Mouse (Mus musculus) olfactory bulb, adult 2 months (tissue): Measurements from ENCODE around the gene Pdzrn4.

Source experiments
- CTCF ChIP-seq: fragments of 200-500 bp; IDR thresholded peaks from 2 replicates; pipeline ENCODE4 v1.5.1; 2012; ENCODE audit warnings: low read depth, mild to moderate bottlenecking, low read length, moderate library complexity; ENCODE audit not compliant: insufficient read depth
- POLR2A ChIP-seq: fragments of 200-500 bp; IDR thresholded peaks from 2 replicates; pipeline ENCODE4 v1.6.1; 2012; ENCODE audit warnings: mild to moderate bottlenecking, low read depth, low read length, moderate library complexity; ENCODE audit not compliant: insufficient read depth

DNA sequence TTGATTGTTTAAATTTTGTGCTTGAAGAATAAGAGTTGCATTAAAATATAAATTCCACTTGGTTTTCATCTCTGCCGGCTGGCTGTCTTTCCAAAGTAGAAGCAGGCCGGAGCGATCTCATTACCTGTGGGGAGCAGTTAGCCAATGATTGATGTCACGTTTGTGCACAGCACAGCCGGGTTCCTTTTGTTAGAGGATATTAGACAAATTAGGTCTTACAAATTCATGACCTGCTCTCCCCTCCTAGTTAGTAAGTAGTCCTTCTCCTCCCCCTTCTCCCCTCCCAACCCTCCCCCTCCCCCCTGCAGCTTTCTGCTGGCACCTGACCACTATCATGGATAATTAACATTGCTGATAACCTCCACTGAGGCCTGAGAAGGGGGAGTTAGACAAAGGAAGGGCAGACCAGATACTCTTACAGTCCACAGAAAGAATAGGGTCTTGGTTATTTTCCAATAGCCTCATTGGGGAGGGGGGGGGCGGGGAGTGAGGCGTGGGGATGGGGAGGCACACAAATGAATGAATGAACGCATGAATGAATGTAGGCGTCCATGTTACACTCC is 103.7 kb downstream of the Pdzrn4 start:
- TF ChIP-seq CTCF (no peak), POLR2A (no peak)
